Mouse (Mus musculus) right cerebral cortex, adult 2 months (tissue): ENCODE results near the gene Ankrd13a.
"Not testable (repeated sequence)": the region's sequence is repeated elsewhere in the genome, so short reads cannot be mapped to it uniquely, and the experiment has no call there.

Source experiments
- DNase-seq, 2 experiments: peaks; one replicate each; pipeline ENCODE4 v3.0.0; 2021 to 2022; ENCODE audit warnings: low spot score in 2 of 2

Gene Ankrd13a

DNA sequence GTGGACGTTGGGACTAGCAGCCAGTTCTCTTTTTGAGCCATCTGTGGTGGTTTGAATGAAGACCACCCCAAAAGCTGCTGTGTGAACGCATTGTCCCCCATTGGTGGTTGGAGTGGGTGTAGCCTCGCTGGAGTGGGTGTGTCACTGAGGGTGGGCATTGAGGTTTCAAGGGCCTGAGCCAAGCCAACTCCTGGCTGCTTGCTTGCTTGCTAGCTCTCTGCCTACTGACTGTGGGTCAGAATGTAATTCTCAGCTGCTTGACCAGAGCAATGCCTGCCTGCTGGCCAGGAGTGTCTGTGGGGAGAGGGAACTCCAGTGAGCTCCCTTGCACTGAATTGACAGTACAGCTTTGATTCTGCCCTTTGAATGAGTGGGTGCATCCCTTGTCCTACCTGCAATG, 55.3 kb downstream of the Ankrd13a start:
- DNase-seq, result no peak

DNA sequence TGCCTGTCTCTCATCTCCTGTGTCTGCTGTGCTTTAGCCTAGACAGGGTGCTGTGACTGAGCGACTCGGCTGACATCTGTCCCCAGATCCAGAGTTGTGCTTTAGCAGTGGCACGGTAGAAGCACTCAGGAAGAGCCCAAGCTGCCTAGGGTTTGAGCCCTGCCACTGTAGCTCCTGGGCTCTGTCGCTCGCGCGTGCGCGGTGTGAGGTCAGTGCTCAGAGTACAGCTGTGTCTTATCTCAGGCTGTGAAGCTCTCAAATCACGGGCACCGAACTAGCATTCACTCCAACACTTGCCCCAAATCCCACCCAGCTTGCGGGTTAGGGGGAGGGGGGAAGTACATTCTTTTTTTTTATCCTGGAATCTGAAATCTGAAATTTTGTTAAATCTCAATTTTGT, 62.4 kb downstream of the Ankrd13a start:
- DNase-seq, result no peak

DNA sequence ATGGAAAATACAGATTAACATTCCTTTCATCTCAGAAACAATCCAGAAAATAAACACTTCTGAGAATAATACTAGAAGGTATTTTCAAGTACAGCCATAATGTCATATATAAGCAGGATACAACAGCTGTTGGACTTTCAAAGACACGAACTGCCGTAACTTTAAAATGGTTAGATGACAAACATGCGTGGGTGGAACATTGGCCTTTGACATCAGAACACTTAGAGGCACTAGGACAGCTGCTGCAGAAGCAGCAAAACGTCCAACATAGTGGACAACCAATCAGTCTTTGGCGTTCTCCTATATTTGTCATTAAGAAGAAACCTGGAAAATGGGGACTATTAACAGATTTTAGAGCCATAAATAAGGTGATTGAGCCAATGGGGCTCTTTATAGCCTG, 66.0 kb downstream of the Ankrd13a start:
- DNase-seq, result not testable (repeated sequence)

DNA sequence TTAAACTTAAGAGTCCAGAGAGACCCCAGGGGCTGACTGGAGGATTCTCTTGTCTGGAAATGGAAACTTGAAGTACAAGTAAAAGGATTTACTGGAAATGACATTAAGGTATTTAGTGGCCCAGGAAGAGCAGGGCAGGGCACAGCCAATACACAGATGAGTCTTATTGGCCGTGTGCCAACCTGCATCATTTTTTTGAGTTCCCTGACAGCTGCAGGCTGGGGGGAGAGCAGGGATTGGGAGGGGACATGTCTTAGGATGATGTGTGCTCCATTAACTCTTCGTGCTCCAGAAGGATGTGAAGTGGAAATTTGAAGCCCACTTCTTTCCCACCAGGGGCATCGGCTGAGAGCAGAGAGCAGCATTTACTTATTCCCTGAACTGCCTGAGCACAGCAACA, 67.7 kb downstream of the Ankrd13a start:
- not testable (repeated sequence) for DNase-seq

DNA sequence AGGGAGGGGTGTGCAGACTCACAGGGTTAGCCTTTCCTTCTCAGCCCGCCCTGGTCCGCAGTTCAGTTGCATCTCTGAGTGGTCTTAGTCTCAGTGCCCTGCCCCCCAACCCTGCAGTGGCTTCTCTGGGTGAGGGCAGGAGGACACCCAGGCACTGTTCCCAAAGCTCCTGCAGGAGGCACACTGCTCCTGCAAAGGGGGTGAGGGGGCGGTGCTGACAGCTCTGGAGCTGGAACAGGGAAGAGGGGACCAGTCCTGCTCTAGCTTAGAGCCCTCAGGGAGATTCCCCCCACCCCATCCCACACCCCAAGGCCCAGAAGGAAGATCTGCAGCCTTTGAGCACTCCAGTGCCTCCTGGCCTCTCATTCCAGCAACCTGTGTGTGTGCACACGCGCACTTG, 68.2 kb downstream of the Ankrd13a start:
- DNase-seq, result no peak

DNA sequence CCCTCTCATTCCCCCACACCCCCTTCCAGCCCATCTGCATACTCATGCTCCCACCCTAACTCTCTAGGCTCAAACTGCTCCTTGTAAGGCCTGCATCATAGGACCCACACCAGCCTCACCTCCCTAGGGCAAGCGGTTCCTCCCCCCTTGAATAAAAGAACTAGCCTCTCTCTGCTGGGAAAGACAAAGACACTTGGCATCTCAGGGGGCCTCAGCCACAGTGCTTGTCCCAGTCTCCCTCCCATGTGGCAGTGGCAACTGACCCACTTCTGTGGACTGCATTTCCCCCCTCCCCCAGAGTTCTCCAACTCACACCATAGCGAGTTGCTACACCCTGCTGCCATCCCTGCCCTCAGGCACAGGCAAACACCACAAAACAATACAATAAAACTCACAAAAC, 69.9 kb downstream of the Ankrd13a start:
- DNase-seq, result not testable (repeated sequence)

DNA sequence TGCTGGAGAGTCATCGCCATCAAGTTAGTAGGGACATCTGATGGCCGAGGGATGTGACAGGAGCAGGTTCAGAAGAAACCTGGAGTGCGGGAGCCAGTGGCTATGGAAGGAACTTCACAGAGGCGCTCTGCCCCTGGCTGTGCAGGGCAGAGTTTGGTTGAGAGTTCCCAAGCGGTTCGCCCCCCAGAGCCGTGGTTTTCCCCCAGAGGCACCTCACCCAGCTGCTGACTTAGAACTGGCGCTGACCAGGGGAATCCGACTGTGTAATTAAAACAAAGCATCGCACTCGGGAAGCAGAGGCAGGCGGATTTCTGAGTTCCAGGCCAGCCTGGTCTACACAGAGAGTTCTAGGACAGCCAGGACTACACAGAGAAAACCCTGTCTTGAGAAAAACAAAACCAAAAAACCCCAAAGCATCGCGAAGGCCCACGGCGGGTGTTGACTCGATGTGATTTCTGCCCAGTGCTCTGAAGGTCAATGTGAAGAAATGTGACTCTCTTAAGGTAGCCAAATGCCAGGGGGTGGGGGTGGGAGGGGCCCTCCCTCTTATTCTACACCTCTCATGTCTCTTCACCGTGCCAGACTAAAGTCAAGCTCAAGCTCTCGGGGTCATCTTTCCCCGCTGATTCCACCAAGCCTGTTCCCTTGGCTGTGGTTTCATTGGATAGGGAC, 77.2 kb downstream of the Ankrd13a start:
- DNase-seq, result no peak

DNA sequence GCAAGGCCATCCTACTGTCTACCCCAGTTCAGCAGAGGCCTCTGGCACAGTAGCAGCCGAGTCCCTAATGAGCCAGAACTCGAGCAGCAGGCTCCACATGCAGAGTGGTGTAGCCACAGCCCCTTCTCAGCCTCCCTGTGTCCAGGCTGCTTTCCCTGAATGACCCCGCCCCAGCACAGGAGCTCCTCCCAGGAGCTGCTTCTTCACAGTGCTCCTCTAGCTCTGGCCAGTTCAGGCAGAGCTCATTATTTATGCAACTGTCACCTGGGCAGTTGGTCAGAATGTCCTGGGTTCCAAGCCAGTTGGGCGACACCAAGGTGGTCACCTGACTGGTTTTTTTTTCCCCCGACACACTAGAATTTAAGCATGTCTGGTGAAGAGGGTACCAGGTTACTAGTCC, 78.9 kb downstream of the Ankrd13a start, which contains the start of gene 4930519G04Rik:
4930519G04Rik (plus strand) TSS at position 301 of the 400 bp plus-strand sequence.
- DNase-seq, result not testable (repeated sequence)
